Mouse (Mus musculus) cortical plate, adult 2 months (tissue): ENCODE measurements around the gene Rbms1.

Source experiments
- CTCF ChIP-seq: fragments of 200-500 bp; IDR thresholded peaks from 2 replicates; pipeline ENCODE4 v1.5.1; 2011; ENCODE audit warnings: mild to moderate bottlenecking, control low read depth, low read length; ENCODE audit not compliant: insufficient read depth; ENCODE audit errors: extremely low read depth
- POLR2A ChIP-seq: fragments of 200-500 bp; IDR thresholded peaks from 2 replicates; pipeline ENCODE4 v1.6.1; 2011; ENCODE audit warnings: mild to moderate bottlenecking, low read length, control low read depth; ENCODE audit not compliant: insufficient read depth; ENCODE audit errors: extremely low read depth

GRCm38 (mm10) chr2:60722967-60723366, 240.0 kb downstream of the Rbms1 start:
- TF ChIP-seq POLR2A = no peak
- no peak for TF ChIP-seq CTCF
